Mouse (Mus musculus): ENCODE data around the gene Tgm6.

Gene Tgm6

GRCm38 (mm10) chr2:130112116-130112515 is at the start of gene Tgm6:
Tgm6 (plus strand) TSS chr2:130112416.
- no peak for DNase-seq (ENCODE audit: low read depth, low spot score)

GRCm38 (mm10) chr2:130068228-130068627 is 44.0 kb upstream of the Tgm6 start:
- DNase-seq (ENCODE audit: low read depth, low spot score): no peak

GRCm38 (mm10) chr2:130070396-130070795 is 41.8 kb upstream of the Tgm6 start:
- DNase-seq (ENCODE audit: low read depth, low spot score): no peak

- DNase-seq (ENCODE audit: low read depth, low spot score): no peak
These were observed 588 bp downstream of the Tgm6 start for GRCm38 (mm10) chr2:130112804-130113203.

- no peak for DNase-seq (ENCODE audit: low read depth, low spot score)
These were observed 1.2 kb downstream of the Tgm6 start for GRCm38 (mm10) chr2:130113379-130113778.

- DNase-seq (ENCODE audit: low read depth, low spot score): no peak
These were observed 6.4 kb downstream of the Tgm6 start for GRCm38 (mm10) chr2:130118649-130119048.

GRCm38 (mm10) chr2:130125279-130126059 is 13.3 kb downstream of the Tgm6 start:
- DNase-seq (ENCODE audit: low read depth, low spot score): no peak

GRCm38 (mm10) chr2:130126073-130126472 is 13.9 kb downstream of the Tgm6 start:
- no peak for DNase-seq (ENCODE audit: low read depth, low spot score)

- no peak for DNase-seq (ENCODE audit: low read depth, low spot score)
These were observed 17.5 kb downstream of the Tgm6 start for GRCm38 (mm10) chr2:130129687-130130086.

- DNase-seq (ENCODE audit: low read depth, low spot score): no peak
These were observed 30.8 kb downstream of the Tgm6 start for GRCm38 (mm10) chr2:130143011-130143410.

GRCm38 (mm10) chr2:130144703-130145324 is 32.6 kb downstream of the Tgm6 start:
- no peak for DNase-seq (ENCODE audit: low read depth, low spot score)

GRCm38 (mm10) chr2:130146089-130146668 is 34.0 kb downstream of the Tgm6 start:
- no peak for DNase-seq (ENCODE audit: low read depth, low spot score)

GRCm38 (mm10) chr2:130155171-130155570 is 43.0 kb downstream of the Tgm6 start:
- DNase-seq (ENCODE audit: low read depth, low spot score): no peak

- no peak for DNase-seq (ENCODE audit: low read depth, low spot score)
These were observed 43.6 kb downstream of the Tgm6 start for GRCm38 (mm10) chr2:130155851-130156250.

- no peak for DNase-seq (ENCODE audit: low read depth, low spot score)
These were observed 45.2 kb downstream of the Tgm6 start for GRCm38 (mm10) chr2:130157231-130158087.

- DNase-seq (ENCODE audit: low read depth, low spot score): no peak
These were observed 45.8 kb downstream of the Tgm6 start for GRCm38 (mm10) chr2:130158088-130158437.

- no peak for DNase-seq (ENCODE audit: low read depth, low spot score)
These were observed 50.5 kb downstream of the Tgm6 start for GRCm38 (mm10) chr2:130162701-130163100.

- DNase-seq (ENCODE audit: low read depth, low spot score): no peak
These were observed 54.3 kb downstream of the Tgm6 start for GRCm38 (mm10) chr2:130166311-130167214.

GRCm38 (mm10) chr2:130167861-130168260 is 55.6 kb downstream of the Tgm6 start:
- DNase-seq (ENCODE audit: low read depth, low spot score): peak; percentile 18

- no peak for DNase-seq (ENCODE audit: low read depth, low spot score)
These were observed 59.5 kb downstream of the Tgm6 start for GRCm38 (mm10) chr2:130171674-130172073.

GRCm38 (mm10) chr2:130176820-130177219 is 64.6 kb downstream of the Tgm6 start:
- DNase-seq (ENCODE audit: low read depth, low spot score): no peak
